Mouse (Mus musculus) C2C12 (cell line): ENCODE measurements around the gene Wbp2.

Experiments used
- CEBPB ChIP-seq: IDR thresholded peaks from one replicate; pipeline ENCODE4 v1.6.1; 2011; ENCODE audit warnings: low read depth, mild to moderate bottlenecking, control low read depth, moderate library complexity
- CTCF ChIP-seq: IDR thresholded peaks from one replicate; pipeline ENCODE4 v1.5.1; 2011; ENCODE audit not compliant: control insufficient read depth, insufficient read depth, insufficient read length
- MAX ChIP-seq: IDR thresholded peaks from one replicate; pipeline ENCODE4 v1.6.1; 2011; ENCODE audit warnings: mild to moderate bottlenecking, control low read depth
- MYOG ChIP-seq: IDR thresholded peaks from one replicate; pipeline ENCODE4 v1.6.1; 2011; ENCODE audit not compliant: control insufficient read depth, insufficient read length; ENCODE audit errors: extremely low read depth
- USF1 ChIP-seq: IDR thresholded peaks from one replicate; pipeline ENCODE4 v1.6.1; 2011; ENCODE audit warnings: low read depth, mild to moderate bottlenecking, control low read depth, moderate library complexity

- TF ChIP-seq CTCF (no peak), CEBPB (no peak), USF1 (no peak), MYOG (no peak), MAX (no peak)
Observed at GRCm38 (mm10) chr11:116064187-116064867, 22.5 kb downstream of the Wbp2 start.
